Mouse (Mus musculus) intestine, embryonic 16.5 days (tissue): ENCODE measurements around the gene Amy2a2. TPM values are rescaled to one million over a fixed set of nuclear protein-coding genes. Genes with fewer than 3 reads are reported as not detected.
A peak's percentile ranks its signal among the peaks of the same experiment; 100 is the strongest.
"Not testable (repeated sequence)": the region's sequence is repeated elsewhere in the genome, so short reads cannot be mapped to it uniquely, and the experiment has no call there.

Experiments
- ATAC-seq: fragments of 200-750 bp; cut with Nextera tagmentation; 2 replicates; pipeline ENCODE4 v1.8.0; 2017; ENCODE audit warnings: moderate TSS enrichment, moderate library complexity
- H3K27ac ChIP-seq: fragments of 300-500 bp; sonication (generic); 2 replicates; pipeline ENCODE4 v1.5.1; 2014; ENCODE audit warnings: mild to moderate bottlenecking, low read length
- H3K27me3 ChIP-seq: fragments of 300-500 bp; sonication (generic); replicated peaks from 2 replicates; pipeline ENCODE4 v1.6.1; 2014; ENCODE audit warnings: low read length, control low read depth, mixed read lengths; ENCODE audit not compliant: control insufficient read depth, insufficient read depth
- H3K36me3 ChIP-seq: fragments of 300-500 bp; sonication (generic); 2 replicates; pipeline ENCODE4 v1.6.1; 2014; ENCODE audit warnings: low read length, control low read depth; ENCODE audit not compliant: control insufficient read depth, insufficient read depth
- H3K4me1 ChIP-seq: fragments of 300-500 bp; sonication (generic); 2 replicates; pipeline ENCODE4 v1.6.1; 2014; ENCODE audit warnings: low read length, control low read depth, mixed read lengths; ENCODE audit not compliant: control insufficient read depth, insufficient read depth
- H3K4me2 ChIP-seq: fragments of 300-500 bp; sonication (generic); 2 replicates; pipeline ENCODE4 v1.6.1; 2014; ENCODE audit warnings: low read depth, low read length, control low read depth
- H3K4me3 ChIP-seq: fragments of 300-500 bp; sonication (generic); 2 replicates; pipeline ENCODE4 v1.5.1; 2014; ENCODE audit warnings: mild to moderate bottlenecking, low read length
- H3K9ac ChIP-seq: fragments of 300-500 bp; sonication (generic); 2 replicates; pipeline ENCODE4 v1.6.1; 2014; ENCODE audit warnings: low read depth, low read length
- H3K9me3 ChIP-seq: fragments of 300-500 bp; sonication (generic); 2 replicates; pipeline ENCODE4 v1.6.1; 2016; ENCODE audit warnings: low read length, control low read depth; ENCODE audit not compliant: control insufficient read depth
- WGBS: fragments of 180-500 bp; shearing (Covaris S2); extraction: QIAGEN DNeasy Blood & Tissue Kit; methylation state at CpG from one replicate; pipeline ENCODE4 v1.1.7; 2014; 5-methylcytosine and 5-hydroxymethylcytosine counted together
- polyA plus RNA-seq: library from polyadenylated mRNA; unstranded; fragments of >200 nt; fragmentation: Nextera tagmentation; extraction: Ambion mirVana; gene quantifications from 2 replicates; pipeline ENCODE4 v1.2.1, GENCODE M21; 2015

Gene Amy2a2
- 580 and 783 TPM in 2 replicates for polyA plus RNA-seq

DNA sequence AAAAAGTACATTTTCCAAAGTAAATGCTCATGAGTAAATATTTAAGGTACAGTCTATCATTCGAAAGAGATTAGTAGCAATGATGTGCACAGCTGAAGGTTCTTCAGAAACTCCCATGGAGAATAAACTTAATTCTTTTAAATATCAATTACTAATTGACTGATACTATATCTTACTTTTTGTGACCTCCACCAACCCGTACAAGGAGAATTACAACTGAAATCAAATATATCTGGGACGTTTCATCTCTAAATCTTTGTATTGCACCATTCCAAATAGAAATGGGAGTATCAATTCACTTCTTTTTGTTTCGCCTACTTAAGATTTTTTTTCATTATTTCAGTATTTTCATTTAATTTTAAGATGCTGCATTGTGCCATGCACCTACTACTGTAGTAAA, at the start of gene Amy2a2:
Gene Amy2a2, minus strand, starts transcription at position 101 of the 400 bp plus-strand sequence.
- not testable (repeated sequence) for H3K4me2 ChIP-seq, H3K36me3 ChIP-seq, H3K9ac ChIP-seq, H3K27ac ChIP-seq, H3K4me3 ChIP-seq, H3K4me1 ChIP-seq, H3K9me3 ChIP-seq, ATAC-seq, H3K27me3 ChIP-seq
- WGBS = no CpG with 5 or more reads among the region's 4 CpGs

DNA sequence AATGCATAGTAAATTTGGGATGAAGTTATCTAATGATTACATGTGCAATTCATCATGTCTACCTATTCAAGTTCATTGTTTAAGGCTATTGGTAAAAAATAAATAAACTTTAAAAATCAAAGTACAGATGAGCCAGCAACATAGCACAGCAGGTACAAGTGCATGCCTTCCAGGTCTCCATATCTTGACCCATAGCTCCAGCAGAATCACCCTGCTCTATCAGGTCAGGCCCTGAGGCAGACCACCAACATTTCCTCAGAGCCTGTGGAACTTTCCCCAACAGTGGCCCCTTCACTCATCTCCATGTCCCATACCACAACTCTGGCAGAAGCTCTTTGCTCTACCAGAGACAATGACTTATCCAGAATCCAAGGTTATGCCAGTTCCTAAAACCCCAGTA, 11.0 kb downstream of the Amy2a2 start:
- H3K27ac ChIP-seq, H3K4me1 ChIP-seq, H3K36me3 ChIP-seq, H3K4me2 ChIP-seq, H3K9me3 ChIP-seq, H3K27me3 ChIP-seq, H3K4me3 ChIP-seq, H3K9ac ChIP-seq: not testable (repeated sequence)
- ATAC-seq = peak; percentile 60

- H3K4me2 ChIP-seq, H3K27me3 ChIP-seq, H3K27ac ChIP-seq, H3K9me3 ChIP-seq, H3K4me3 ChIP-seq, H3K36me3 ChIP-seq, ATAC-seq, H3K4me1 ChIP-seq, H3K9ac ChIP-seq: not testable (repeated sequence)
- WGBS = no CpG with 5 or more reads among the region's 4 CpGs
Measured at GRCm38 (mm10) chr3:113323952-113324351, 32.5 kb downstream of the Amy2a2 start, which contains the start of gene Amy2a3. Gene Amy2a3, minus strand, starts transcription at chr3:113324052.

DNA sequence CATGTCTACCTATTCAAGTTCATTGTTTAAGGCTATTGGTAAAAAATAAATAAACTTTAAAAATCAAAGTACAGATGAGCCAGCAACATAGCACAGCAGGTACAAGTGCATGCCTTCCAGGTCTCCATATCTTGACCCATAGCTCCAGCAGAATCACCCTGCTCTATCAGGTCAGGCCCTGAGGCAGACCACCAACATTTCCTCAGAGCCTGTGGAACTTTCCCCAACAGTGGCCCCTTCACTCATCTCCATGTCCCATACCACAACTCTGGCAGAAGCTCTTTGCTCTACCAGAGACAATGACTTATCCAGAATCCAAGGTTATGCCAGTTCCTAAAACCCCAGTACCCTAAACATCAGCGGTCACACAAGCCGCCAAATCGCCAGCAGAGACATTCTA, 43.5 kb downstream of the Amy2a2 start:
- not testable (repeated sequence) for H3K9ac ChIP-seq, H3K27me3 ChIP-seq, H3K4me2 ChIP-seq, H3K4me3 ChIP-seq, H3K9me3 ChIP-seq, H3K36me3 ChIP-seq, H3K27ac ChIP-seq, H3K4me1 ChIP-seq
- whole genome bisulfite sequencing = no CpG with 5 or more reads among the region's 3 CpGs
- peak; percentile 60 for ATAC-seq

Other genes with a start within 250 kb of the Amy2a2 start
- gene Amy2a5, start 97.8 kb downstream of the Amy2a2 start, polyA plus RNA-seq = 306 and 445 TPM in 2 replicates
- 580 and 783 TPM in 2 replicates for gene Amy2a4, start 65.2 kb downstream of the Amy2a2 start, polyA plus RNA-seq
- gene Amy2a3, start 32.6 kb downstream of the Amy2a2 start, polyA plus RNA-seq = 580 and 783 TPM in 2 replicates
- 3,266 and 4,394 TPM in 2 replicates for gene Amy2a1, start 175.8 kb upstream of the Amy2a2 start, polyA plus RNA-seq